Mouse (Mus musculus) left cerebral cortex, postnatal 25 days (tissue): ENCODE data around the gene Nfkbid. TPM values are rescaled to one million over a fixed set of nuclear protein-coding genes. Genes with fewer than 3 reads are reported as not detected.

Experiments used
- DNase-seq, 2 experiments: peaks; one replicate each; pipeline ENCODE4 v3.0.0; 2022; ENCODE audit warnings: low spot score in 2 of 2, mixed read lengths in 1 of 2
- intact Hi-C: fragments of 180-260 bp; cut with DNase I; formaldehyde crosslinking; loops from one replicate; pipeline ENCODE4 v1.15.1; 2025
- total RNA-seq, 2 experiments: library from RNA; stranded (reverse); gene quantifications; 2 replicates each; pipeline ENCODE4 v1.2.3; 2021

The Nfkbid gene
- total RNA-seq, 2 experiments from 2014 or later = 2.6 to 2.7 TPM

DNA sequence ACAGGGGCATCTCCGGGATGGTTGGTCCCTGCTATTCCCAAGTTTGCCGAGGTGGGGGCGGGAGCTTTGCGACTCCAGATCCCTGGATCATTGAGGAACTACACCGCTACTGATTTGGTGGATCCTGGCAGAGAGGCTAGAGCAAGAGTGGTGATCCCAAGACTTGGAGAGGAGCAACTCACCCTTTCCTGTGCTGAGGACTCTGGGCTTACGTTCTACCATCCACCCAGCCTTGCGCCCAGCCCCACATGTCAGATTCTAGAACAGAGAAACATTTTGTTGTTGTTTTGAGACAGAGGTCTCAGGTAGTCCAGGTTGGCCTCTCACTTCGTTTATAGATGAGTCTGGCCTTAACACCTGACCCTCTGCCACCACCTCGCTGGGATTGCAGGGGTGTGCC, 1.0 kb downstream of the Nfkbid start:
- intact Hi-C loops = loop anchor here (2.0 kb wide), 1 partner anchor 50 kb away; no protein-coding TSS in a partner anchor
- no peak for DNase-seq

DNA sequence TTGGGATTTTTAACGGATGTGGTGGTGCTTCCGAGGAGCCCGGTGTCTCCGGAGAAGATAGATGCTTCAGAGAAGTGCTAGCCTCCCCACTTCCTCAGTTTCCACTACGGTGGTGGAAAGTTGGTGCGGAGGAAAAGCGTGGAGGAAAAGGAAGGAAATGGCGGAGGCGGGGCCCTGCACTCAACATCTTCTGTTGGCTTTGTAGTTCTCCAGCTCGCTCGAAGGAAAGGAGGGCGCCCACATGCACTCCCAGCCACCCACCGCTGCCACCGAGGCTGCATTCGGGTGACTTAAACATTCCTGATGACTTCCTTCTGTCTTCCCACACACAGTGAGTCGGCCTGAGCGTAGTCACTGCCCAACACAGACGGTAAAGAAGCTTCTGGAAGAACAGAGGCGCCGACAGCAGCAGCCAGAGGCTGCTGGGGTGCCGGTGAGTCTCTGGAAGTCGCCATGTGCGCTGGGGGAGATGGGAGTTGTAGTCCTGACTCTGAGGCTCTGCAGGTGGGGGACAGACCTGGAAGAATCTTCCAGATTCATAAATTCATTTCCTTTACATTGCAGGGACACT, 1.6 kb downstream of the Nfkbid start:
- intact Hi-C loops = loop anchor here (2.0 kb wide), 1 partner anchor 50 kb away; no protein-coding TSS in a partner anchor

DNA sequence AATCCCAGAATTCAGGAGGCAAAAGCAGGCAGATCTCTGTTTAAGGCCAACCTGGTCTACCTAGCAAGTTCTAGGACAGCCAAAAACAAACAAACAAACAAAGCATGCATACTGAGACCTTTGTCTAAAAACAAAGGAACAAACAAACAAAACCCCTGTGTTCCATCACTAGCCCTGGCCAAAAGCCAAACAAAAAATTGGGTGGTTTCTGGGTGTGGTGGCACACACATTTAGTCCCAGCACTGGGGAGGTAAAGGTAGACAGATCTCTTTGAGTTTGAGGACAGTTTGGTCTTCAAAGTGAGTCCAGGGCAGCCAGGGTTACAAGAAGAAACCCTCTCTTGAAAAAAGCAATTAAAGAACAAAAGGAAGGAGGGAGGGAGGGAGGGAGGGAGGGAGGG, 7.8 kb downstream of the Nfkbid start:
- intact Hi-C loops = no loop called here

More for the DNA sequence above, 1.6 kb downstream of the Nfkbid start:
- peak; percentile 66 to 81 for DNase-seq

DNA sequence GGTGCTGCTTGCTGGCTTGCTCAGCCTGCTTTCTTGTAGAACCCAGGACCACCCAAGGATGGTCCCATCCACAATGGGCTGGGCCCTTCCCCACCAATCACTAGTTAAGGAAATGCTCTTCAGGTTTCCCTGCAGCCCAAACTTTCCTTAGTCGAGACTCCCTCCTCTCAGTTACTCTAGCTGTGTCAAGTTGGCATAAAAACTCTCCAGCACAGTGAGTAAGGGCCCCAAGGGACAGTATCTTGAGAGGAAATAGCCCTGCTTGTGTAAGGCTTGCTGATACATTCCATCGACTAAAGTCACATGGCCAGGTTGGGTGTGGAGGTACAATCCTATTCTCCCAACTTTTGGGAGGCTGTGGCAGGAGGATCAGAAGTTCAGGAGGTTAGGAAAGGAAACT, 8.7 kb downstream of the Nfkbid start:
- intact Hi-C loops = loop anchor here (2.0 kb wide), 1 partner anchor 93 kb away; no protein-coding TSS in a partner anchor
- DNase-seq = no peak

More for the DNA sequence above, 7.8 kb downstream of the Nfkbid start:
- DNase-seq = no peak

DNA sequence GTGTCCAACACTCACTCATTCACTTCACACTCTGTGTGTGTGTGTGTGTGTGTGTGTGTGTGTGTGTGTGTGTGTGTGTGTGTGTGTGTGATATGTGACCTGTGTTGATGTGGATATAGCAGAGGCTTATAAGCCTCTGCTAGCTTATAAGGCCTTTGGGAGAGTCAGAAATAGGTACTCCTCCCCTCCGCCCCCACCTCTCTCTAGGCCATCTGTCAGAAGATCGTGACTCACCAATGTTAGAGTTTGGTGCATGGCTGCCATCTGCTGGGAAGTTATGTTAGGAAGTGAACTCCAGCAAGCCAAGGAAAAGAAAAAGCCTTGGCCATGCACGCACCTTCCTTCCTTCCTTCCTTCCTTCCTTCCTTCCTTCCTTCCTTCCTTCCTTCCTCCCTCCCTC, 10.3 kb downstream of the Nfkbid start:
- DNase-seq = peak; percentile 84 to 97
- intact Hi-C loops = loop anchor here (1.0 to 2.0 kb wide), 2 partner anchors 58 to 95 kb away; no protein-coding TSS in a partner anchor

DNA sequence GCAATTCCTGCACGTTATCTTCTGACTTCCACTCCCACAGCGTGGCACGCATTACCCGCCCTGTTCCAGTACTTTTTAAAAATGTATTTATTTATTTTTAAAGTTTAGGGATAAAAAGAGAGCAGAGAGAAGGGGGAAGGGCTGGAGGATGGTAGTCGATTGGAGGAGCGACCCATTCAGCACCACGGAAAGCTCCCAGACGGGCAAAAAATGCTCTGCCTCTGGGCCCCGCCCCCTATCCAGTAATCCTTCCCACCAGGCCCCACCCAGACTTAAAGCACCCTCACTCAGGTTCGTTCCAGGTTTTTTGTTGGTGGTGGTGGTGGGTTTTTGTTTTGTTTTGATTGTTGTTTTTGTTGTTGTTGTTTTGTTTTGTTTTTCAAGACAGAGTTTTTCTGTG, 12.7 kb downstream of the Nfkbid start:
- no peak for DNase-seq
- intact Hi-C loops = no loop called here

DNA sequence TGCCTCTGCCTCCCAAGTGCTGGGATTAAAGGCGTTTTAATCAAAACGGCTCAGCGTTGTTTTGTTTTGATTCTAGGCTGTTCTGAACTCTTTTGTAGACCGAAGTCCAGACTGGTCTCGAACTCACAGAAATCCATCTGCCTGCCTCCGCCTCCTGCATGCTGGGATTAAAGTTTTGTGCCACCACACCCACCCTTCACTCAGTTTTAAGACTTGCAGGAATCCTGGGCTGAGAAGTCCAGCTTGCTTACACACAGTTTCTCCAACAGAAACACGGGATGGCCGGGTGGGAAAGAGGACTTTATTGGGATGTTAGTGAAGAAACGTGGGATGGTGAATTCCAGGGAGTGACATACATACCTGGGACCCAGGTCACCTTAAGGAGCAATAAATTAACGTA, 13.2 kb downstream of the Nfkbid start:
- intact Hi-C loops = no loop called here
- no peak for DNase-seq

DNA sequence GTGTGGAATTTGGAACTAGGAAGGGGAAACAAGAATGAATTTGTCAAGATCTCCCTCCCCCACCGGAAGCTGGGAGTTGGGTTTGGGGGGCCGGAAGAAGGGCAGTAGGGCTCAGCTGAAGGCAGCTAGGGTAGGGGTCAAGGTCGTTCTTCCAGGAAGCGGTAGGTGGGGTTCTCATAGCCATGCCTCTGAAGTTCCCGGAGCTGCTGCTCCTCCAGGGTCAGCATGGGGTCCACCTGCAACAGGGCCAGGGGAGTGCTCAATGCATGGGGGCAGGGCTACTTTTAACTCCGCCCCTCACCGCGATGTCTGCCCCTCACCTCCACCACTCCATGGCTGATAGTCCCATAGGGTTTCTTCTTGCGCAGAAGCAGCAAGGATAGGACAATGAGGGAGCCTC, 13.6 kb downstream of the Nfkbid start:
- intact Hi-C loops = no loop called here
- no peak for DNase-seq

DNA sequence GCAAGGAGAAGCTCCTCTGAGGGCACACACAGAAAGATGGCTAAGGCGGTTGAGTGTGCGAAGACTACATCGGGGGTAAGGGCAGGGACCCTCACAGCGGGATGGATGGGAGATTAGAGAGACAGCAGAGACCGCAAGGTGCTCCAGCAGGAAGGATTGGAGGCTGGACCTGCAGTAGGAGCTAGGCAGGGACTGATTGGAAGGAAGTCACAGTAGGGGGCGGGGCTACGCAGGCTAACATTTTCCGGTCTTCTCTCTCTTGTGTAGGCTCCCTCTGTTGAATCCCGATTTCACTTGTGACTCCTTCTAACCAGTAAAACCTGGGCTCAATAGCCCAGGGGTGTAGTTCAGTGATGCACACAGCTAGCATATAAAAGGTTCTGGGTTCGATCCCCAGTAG, 15.3 kb downstream of the Nfkbid start:
- intact Hi-C loops = no loop called here
- no peak for DNase-seq

DNA sequence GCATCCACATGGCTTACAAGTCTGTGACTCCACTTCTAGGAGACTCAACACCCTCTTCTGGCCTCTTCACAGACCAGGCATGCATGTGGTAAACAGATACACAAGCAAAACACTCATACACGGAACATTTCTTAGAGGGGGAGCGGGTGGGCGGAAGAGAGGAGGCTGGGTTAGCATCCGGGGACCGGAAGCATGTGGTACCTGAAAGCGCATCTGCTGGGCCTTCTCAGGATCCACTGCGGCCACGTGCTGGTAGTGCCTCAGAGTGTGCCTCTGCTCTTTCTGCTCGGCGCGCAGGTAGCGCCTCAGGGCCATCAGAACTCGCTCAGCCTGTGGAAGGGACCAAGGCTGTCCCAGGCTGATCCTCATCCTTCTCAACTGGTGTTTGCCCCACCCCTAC, 18.2 kb downstream of the Nfkbid start:
- intact Hi-C loops = loop anchor here (1.0 to 5.0 kb wide), 2 partner anchors 28 to 53 kb away; partner anchors contain the start of gene Prodh2
- no peak for DNase-seq

DNA sequence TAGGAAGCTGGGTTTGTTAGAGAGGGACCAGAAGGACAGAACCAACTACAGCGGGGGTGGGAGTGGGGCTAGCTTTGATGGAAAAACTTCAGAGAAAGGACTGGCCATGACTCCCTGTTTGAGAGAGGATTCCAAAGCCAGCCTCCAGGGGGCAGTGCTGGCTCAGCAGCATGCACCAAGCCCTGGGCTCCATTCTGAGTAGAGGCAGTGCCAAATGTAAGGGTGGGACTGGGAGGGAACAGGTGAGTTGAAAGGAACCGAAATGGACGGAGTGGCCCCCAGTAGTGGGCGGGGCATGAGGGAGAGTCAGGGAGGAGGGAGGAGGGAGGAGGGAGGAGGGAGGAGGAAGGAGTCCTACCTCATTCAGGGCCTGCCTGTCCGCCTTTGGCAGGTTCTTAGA, 19.2 kb downstream of the Nfkbid start:
- intact Hi-C loops = loop anchor here (5.0 kb wide), 1 partner anchor 52 kb away; the partner anchor contains the start of gene Prodh2
- peak; percentile 59 to 71 for DNase-seq

DNA sequence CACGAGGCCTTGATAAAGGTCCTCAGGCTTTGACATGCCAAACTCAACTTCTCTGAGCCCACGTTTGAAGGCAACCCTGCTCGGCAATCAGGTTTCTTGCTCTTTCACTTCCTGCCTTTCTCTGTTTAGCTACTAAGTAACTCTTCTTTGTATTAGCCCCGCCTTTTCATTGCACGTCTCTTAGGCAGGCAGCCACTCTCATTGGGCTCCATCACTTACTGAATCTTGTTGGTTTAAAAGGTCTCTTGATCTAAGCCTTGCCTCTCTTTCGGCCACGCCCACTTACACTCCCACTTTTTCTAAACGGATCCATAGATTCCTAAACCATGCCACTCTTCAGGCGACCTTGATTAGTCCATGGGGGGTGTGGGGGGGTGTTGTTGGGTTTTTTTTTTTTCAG, 22.2 kb downstream of the Nfkbid start:
- DNase-seq = no peak
- intact Hi-C loops = loop anchor here (2.0 to 5.0 kb wide), 2 partner anchors 49 to 115 kb away; partner anchors contain the start of genes Lin37 and Prodh2

DNA sequence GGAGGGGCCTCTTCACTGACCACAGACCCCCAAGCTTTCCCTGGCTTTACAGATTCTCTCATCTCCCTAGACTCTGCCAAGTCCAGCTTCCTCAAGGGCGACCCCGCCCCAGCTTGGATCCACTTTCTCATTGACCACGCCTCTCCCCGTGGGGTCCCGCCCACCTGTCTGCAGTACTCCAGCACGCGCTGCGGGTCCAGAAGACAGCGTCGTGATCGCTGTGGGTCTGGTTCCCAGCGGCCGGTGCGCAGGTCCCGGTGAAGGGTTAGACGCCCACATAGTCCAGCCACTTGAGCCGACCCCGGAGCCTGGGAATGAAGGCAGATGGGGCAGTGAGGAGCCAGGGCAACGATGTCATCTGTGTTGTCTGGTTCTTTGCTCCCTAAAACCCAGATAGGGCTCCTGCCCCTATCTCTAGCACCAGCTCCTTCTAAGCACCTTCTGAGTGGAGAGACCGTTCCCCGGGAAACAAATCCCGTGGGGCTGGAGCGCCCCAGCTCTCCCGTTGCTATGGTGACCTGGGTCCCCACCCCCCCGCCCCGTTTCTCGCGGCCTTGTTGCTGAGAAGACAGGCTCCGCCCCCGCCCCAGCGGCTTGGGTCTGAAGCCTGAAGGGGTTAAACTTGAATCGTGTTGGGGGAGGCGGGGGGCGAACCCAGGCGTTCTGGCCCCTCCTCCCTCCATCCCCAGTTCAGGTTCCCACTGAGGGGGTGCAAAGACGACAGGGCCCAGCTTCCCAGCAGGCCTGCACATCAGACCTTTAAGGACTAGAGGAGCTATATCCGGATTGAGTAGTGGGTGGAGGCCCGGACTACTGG, 22.8 kb downstream of the Nfkbid start:
- intact Hi-C loops = loop anchor here (2.0 to 5.0 kb wide), 2 partner anchors 48 to 114 kb away; partner anchors contain the start of genes Lin37 and Prodh2
- peak; percentile 73 to 85 for DNase-seq

DNA sequence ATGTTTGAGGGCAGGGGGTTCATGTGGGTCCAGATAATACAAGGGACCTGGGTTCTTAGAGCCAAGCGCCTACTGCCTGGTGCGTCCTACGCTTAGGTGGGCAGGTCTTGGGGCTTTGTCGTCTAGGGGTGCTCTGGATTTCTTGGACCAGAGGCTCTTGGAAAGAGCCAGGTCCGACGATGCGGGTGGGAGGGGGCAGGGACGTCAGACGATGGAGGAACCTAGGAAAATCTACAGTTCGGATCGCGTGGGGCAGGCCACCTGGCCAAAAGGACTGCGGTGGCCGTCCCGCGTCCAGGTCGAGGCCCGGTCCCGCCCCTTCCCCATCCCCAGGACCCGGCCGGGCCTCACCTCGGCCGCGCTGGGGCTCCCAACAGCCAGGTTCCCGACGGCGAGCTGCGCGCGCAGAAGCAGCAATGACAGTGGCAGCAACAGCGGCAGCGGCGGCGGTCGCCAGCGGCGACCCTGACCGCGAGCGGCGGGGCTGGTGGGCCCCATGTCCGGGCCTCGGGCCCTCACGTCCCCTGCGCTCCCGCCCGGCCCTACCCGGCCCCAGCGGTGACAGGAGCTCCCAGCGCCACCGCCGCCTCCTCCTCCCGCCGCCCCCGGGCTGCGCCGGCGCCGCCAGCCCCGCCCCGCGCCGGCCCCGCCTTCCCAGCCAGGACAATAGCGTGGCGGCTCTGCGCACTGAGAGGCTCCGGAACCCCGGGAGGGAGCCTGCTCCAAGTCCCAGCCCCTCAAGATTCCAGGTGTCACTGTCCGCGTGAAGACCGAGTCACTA, 23.6 kb downstream of the Nfkbid start, which contains the start of gene Aplp1:
Aplp1 (minus strand) TSS at position 565 of the 781 bp plus-strand sequence.
- intact Hi-C loops = loop anchor here (2.0 to 5.0 kb wide), 2 partner anchors 47 to 114 kb away; partner anchors contain the start of genes Lin37 and Prodh2
- peak; percentile 85 to 87 for DNase-seq

DNA sequence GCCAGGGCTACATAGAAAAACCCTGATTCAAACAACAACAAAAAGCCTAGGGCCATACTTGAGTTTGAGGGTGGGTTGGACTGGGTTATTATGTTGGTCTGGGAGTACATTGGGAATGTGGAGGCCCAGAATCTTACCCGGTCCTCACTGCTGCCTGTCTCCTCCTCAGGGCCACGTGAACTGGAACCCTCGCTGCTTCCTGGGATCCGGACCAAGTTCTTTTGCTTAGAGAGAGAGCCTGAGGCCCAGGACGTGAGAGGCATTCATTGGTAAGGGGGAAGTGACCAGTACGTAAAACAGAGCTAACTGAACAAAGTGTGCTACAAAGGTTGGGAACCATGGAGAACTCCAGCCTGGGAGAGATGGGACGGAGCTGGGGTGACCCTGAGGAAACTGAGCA, 28.7 kb downstream of the Nfkbid start:
- intact Hi-C loops = no loop called here
- DNase-seq = no peak

DNA sequence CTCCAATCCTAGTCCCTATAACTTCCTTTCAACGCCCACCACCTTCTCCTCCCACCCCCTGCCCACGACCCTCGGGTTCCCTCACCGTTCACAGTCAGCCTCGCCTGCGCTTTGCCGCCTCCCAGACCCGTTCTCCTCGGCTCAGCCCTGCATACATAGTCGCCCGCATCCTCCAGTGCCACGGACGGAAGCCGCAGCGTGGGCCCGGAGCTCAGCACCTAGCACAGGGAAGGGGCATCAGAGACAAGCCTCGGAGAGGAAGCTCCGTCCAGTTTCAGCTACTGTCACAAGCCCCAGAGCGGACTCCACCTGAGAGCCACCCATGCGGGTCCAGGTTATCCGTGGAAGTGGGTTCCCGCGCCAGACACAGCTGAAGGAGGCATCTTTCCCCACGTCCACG, 31.8 kb downstream of the Nfkbid start:
- intact Hi-C loops = no loop called here
- DNase-seq = no peak

DNA sequence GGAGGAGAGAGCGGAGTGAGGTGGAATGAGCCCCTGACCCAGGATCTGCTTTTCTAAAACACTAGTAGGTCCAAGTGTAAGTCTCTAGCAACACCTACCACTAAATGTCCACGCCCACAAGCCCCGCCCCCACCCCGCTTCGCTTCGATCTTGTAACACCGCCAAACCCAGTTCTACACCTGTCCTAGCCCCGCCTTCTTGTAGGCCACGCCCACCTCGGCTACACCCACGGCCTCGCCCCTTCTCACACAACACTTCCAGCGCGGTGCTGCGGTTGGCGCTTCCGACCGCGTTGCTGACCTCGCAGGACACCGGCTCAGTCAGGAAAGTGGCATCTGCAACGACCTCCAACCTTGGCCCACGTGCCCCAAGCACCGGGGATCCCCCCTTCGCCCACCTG, 32.2 kb downstream of the Nfkbid start:
- intact Hi-C loops = no loop called here
- no peak for DNase-seq

DNA sequence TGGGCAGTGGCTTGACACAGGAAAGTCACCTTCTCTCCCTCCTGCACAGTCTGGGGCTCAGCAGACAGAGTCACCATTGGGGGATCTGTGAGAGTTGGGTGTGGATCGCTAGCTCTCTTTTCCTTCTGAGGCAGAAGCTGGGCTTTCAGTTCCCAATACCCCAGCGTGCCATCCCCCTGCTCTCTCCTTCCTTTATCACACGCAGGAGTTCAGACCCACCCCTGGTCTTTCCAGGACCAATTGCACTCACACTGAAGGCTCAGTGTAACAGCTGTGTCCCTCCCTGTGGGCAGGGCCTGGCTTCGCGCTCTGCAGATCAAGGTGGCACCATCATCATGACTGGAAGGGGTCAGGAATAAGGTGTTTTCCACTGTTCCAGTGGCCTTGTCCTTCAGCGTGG, 32.7 kb downstream of the Nfkbid start:
- DNase-seq = no peak
- intact Hi-C loops = no loop called here

DNA sequence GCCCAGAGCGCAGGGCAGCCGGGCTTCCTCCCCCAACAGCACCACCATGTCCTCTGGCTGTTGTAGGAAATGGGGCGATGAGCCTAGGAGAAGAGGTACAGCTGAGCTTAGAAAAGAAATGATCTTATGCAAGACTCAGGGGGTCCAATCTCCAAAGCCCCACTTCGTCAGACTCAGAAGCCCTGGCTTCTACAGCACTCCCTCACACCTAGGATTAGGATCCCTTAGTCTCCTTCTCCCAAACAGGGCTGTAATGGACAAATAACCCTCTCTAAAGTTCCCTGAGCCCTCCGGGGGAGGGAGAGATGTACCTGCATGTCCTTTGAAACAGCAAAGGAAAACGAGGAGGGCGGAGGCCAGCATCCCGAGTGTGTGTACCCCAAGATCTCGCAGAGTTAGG, 35.0 kb downstream of the Nfkbid start:
- intact Hi-C loops = no loop called here

More for the DNA sequence above, 35.0 kb downstream of the Nfkbid start:
- DNase-seq = no peak
